Mouse (Mus musculus): ENCODE measurements around the gene Ids. TPM values are rescaled to one million over a fixed set of nuclear protein-coding genes. Genes with fewer than 3 reads are reported as not detected.

Ids gene
- total RNA-seq (2023): 17.4 and 17.9 TPM in 2 replicates

DNA sequence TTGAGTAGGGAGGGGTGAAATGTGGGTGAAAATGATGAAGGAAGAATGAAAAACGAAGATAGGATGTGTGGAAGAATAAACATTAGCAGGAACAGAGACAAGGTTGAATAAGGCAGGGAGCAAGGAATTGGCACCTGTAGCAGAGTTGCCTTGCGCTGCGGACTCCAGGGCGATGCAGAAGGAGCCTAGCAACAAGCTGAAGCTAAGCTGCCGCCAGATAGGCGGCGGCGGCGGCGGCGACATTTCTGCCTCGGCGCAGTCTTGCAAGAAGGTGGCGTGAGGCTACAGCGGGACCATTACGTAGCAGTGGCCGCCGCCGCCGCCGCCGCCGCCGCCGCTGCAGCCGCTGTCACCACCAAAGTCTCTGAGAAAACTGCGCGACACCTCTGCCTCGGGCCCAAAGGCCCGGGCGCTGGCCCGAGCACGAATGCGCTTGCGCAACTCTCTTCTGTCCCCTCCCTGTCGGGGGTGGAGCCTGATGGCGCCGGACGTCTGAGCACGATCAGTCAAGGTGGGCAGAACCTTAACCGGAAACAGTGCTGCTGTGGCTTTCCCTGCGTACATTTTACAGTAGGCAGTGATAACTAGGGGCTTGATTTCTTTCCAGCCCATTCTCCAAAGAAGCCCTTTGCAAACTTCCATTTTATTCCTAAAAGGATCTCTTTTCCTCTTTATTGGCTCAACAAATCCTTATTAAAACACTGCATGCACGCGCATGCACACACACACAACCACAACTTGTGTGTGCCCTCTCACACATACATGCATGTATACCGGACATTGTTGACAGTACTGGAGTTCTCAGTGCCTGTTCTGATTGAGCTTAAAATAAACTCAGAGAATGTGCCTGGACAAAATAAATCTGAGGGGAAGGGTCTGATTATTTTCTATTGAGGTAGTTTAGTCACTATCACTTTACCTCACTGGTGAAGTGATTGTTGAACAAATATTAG, at the start of gene Ids:
Gene Ids (minus strand): TSS at position 424 of the 953 bp plus-strand sequence.

GRCm38 (mm10) chrX:70385276-70385961, 20.5 kb upstream of the Ids start, which contains the start of gene 1110012L19Rik:
Gene 1110012L19Rik, plus strand, starts transcription at chrX:70385877.

Other genes starting within 250 kb of the Ids start
- gene 1110012L19Rik, start 20.8 kb upstream of the Ids start, total RNA-seq (2023): 8.6 and 10.0 TPM in 2 replicates
- 8.4 and 10.3 TPM in 2 replicates for gene Tmem185a, start 112.1 kb upstream of the Ids start, total RNA-seq (2023)

All from neutrophil, adult 65 days (primary cell).